Mouse (Mus musculus): Measurements from ENCODE around the gene Hoxd3.

DNA sequence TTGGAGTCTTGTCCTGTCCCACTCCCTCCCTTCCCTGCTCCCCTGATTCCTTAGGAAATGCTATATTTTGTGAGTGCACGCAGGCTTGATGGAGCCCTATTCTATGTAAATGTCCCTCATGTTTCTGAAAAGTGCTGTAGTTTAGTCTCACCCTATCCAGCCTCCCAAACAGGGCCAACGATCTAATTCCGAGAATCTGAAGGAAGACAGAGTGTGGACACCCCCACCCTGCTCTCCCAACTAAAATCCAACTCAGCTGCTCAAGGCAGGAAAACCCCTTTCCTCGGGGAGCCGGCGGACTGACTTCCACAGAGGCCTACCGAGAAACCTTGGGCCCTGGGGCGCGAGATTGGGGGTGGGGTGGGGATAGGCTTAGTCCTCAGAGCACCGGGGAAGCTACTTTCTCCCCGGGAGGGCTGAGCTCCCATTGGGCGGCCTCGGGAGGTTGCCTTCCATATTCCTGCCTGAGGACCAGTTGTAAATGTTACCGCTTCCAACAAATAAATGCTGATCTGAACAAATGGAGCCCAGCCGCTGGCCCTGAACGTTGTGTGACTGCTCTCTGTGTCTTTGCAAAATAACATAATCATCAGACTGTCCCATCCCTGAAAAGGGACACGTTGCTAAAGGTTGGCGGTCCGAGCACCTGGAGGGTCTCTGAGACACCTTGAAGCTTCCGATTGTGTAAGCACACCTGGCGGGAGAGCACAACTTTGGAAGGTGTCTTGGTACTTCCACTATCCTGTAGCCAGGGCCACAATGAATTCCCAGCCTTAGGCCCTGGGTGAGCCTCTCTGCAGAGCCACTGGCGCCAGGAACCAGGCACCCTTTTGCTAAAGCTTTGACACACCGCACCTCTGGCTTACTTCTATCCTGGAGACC is 11.8 kb upstream of the Hoxd3 start:
- no peak for TF ChIP-seq EP300 (IDR thresholded peaks at IDR 0.05; ENCODE audit: insufficient read depth, low read depth, low read length)
- TF ChIP-seq POLR2A (IDR thresholded peaks at IDR 0.05; ENCODE audit: insufficient read depth, low read length) = no peak

Data from ES-Bruce4 (cell line).